Mouse (Mus musculus) adrenal gland (tissue): ENCODE data around the gene Fzd7.

Source experiments
- intact Hi-C: fragments of 180-260 bp; cut with DNase I; formaldehyde crosslinking; loops from one replicate; pipeline ENCODE4 v1.15.1; 2025

Gene Fzd7

DNA sequence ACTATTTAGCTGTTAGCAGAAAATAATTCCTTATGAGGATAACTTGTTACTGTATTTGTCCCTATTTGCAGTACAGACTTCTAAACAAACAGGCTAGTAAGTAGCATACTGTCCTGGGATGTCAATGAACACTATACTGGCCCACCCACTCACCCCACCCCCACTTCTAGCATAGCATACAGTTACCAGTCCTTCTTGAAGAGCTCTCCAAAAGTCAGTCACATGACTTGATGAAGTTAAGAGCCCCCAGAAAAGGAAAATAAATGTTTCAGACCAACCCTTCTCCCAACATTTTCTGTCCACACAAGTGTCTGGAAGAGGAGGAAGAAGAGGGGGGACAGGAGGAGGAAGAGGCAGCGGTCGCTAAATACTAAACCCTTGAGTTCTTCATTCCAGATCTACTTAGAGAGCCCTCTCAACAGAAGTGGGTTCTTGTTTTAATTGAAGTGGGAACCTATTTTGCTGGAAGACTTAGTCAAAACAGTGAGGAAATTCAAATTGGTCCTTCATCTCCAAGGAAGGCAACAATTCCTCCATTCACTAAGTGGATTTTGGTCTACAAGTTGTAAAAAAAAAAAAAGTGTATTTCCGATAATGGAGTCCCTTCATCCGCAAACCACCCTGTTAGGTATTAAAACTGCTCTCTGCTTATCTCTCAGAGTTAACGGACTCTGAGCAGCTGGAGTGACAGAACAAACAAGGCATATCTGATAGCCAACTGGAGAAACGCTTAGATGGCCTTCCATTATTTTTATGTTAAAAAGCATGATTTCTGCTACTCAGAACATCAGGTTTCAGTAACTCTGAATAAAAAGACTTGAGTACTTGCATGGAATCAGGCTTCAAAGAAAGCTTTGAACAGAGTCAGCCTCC, 15.8 kb downstream of the Fzd7 start:
- intact Hi-C loops, result no loop called here

DNA sequence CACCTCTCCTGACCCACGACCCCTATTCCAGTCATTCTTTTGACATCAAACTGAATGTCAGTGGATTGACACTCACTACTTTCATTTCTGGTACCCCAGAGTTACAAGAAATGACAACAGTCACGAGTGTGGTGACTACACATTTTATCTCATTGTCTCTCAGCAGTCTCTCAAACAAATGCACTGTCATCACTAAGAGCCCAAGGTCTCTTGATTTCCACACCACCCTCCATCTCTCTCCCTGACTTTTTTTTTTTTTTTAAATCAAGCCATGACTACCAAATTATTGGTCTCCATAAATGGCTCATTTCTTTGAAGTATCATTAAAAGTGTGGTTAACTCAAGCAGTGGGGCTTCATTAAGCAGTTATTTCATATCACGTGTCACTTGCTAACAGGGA, 17.1 kb downstream of the Fzd7 start:
- intact Hi-C loops, result no loop called here

GRCm38 (mm10) chr1:59502355-59502754, 20.1 kb downstream of the Fzd7 start:
- intact Hi-C loops, result no loop called here

DNA sequence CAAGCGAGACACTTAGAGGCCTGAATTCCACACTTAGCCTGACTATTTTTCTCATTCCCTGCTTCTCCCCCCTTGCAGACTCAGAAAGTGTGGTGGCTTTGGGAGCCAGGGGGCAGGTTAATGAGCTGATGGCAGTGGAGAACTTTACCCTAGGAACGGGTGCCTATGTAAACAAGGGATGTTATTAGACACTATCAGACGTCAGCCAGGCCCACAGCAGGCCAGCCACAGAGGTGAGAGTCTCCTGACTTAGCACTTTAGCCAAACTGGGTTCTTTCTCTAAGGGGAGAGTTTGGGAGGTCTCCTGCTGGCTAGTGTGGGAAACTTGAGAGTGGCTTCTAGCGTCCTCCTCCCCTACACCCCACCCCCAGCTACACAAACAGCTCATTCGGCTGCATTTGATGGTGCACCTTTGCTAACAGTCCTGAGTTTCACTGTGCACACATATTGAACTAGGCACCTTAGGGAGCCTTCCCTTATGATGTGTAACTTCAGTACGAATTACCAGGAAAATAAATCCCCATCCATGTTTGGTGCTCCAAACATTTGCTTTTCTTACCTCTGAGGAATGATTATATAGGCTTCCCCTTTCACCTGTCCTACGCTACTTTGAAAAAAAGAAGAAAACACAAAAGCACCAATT, 21.6 kb downstream of the Fzd7 start:
- intact Hi-C loops, result no loop called here

GRCm38 (mm10) chr1:59504302-59504700, 22.1 kb downstream of the Fzd7 start:
- intact Hi-C loops, result no loop called here

DNA sequence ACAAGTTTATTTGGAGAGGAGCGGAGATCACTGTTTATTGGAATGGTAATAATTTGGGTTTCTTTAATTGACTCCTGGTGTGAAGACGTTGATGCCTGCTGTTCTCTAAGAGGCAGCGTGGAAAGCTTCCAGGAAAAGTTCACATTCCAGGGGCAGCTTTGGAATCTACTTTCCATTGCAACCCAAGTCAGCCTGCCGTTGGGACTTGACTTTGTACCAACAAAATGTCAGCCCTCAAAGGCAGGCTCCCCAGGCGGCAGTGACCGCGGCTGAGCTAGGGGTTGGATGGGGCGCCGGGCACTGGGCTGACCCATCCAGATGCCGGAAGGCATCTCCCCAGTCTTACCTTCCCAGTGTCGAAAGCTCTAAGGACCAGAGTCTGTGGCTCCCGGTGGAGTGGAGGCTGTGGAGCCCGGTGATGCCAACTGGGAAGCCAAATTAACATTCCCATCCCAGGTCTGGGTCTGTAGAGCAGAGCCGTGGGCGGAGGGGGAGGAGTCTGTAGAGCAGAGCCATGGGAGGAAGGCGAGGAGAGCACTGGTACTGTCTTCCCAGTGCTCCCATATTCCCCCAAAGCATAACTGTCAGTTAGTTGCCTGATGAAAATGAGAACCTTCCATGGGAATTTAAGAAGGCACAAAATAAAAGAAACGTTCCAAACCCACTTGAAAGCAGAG, 26.4 kb downstream of the Fzd7 start:
- intact Hi-C loops, result no loop called here

DNA sequence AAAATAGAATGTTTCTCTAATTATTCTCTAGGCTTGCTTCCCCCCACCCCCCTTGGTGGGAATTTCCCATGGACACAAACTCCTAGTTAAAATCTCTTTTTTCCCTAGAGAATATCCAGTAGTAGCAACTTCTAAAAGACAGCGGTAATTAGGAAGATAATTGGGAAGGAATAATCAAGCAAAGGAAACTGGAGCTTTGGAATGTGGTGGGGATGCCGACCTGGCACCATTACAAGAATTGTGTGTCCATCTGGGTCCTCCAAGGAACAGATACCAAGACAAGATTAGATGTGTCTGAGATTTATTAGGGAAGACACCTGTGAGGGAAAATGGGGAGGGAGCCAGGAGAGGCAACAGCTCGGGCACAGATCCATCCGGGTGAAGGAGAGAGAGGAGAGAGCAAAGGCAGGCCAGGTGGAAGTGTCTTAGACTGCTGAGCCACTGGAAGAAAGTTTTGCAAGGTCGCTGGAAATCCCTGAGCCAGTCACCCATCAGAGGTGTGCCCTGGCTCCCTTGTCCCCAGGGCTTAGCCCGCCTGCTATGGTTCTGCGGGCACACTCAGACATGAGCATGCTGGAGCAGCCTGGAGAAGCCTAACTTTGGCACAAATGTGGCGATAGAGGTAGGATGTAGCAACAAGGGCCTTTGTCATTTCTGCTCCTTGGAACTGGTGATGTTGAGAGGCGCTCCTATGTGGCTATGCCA, 29.5 kb downstream of the Fzd7 start:
- intact Hi-C loops, result no loop called here

DNA sequence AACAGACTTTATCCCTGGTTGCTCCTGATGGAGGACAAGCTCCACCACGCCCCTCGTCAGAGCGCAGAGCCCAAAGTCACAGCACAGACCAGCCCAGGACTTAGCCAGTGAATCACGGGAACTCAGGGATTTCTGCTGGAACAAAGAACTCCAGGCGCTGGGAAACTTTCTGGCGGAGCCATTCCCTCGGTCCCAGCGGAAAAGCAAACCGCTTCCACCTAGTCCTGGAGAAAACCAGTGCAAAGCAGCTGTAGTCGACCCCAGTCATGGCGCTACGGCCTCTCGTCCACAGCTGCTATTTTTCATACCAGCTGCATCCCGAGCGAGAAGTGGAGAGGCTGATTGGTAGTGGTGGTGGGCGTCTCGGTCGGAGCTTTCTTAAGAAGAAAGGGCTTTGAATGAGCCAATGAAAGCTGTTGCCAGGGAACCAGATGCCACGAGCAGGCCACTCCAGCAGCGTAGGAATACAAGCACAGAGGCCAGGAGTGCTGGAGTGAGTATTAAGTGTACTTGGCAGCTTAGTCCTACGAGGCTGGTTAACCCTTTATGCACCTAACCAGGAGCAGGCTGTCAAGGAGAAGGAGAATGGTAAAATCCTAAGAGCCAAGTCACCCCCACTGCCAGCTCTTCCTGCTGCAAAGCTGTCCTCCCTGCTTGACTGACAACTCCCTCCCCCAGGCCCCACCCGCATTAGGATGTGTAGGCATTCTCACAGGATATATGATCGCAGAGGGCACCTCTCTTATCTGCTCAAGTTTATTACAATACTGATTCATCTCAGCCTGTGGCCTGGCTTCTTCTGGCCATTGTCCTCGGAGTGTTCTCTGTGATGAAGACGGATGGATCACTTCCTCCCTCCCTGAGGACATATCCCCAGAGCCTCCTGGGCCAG, 34.0 kb downstream of the Fzd7 start, which contains the start of gene Gm973:
Gm973 (plus strand) TSS at position 239 of the 892 bp plus-strand sequence.
- intact Hi-C loops, result no loop called here

GRCm38 (mm10) chr1:59520226-59520837, 38.1 kb downstream of the Fzd7 start:
- intact Hi-C loops, result no loop called here

DNA sequence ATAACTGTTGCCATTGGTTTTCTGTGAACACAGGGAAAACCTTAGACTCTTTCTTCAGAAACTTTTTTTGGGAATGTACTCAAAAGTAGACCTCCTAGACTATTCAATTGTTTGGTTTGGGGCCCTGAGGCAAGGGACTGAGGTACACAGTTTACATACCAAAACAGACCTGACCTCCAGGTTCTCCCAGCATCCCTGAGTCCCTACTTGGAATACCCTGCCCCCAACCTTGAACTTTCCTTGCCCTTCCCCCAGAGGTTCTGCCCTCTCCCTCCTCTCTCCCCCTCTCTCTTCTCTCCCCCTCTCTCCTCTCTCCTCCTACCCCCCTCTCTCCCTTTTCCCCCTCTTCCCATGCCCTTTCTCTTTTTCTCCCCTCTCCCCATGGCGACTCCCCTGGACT, 40.2 kb downstream of the Fzd7 start:
- intact Hi-C loops, result no loop called here

- intact Hi-C loops, result no loop called here
Measured at GRCm38 (mm10) chr1:59523378-59523958, 41.2 kb downstream of the Fzd7 start.

GRCm38 (mm10) chr1:59524071-59524470, 41.8 kb downstream of the Fzd7 start:
- intact Hi-C loops, result no loop called here

GRCm38 (mm10) chr1:59524759-59525158, 42.5 kb downstream of the Fzd7 start:
- intact Hi-C loops, result no loop called here

DNA sequence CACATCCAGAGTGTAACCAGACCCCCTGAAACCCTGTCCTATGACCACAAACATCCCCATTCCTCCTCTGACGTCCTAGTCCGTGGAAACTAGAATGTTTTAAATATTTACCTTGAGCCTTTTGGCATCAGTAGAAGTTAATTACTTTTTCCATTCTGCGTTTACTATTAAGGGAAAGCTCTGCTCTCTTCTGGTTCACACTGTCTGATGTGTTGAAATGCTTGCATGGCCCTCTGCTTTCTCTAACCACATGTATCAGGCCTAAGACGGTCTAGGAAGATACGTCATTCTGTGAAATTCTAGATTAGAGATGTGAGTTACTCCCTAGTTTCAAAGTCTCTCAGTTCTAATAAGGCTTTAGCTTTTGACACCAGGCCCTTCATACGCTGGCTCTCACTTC, 45.0 kb downstream of the Fzd7 start:
- intact Hi-C loops, result no loop called here

DNA sequence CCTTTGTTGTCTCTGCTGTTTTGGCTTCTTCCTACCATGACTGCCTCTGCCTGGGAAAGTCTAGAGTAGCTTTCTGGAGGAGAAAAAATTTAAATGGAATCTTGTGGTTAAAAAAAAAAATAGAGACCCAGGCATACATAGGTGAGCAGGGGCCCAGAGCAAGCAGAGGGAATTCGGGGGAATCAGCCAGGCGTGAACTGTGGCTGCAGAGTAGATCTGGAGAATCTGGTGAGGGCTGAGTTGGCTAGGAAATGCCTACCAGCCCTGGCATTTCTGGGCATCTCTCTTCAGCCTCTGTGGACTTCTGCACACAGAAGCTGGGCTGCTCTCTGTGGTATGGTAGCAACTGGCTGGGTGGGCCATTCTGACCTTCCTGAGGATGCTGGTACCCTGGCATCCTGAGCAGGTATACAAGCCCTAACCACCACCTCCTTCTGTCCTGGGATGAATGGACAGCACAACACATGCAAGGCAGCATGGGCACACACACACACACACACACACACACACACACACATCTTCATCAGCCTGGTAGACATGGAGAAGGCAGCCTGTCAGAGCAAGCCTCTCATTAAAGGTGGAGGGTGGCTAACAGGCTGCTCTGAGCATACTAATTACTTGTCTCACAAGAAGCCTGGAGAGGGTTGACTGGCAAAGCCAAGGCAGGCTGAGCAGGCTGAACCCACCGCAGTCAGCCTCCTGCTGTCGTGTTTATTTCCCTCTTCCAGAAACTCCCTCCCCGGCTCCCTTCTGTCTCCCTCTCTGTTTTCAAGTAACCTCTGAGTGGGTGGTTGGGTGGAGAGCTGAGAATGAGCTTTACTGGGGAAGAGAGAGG, 53.0 kb downstream of the Fzd7 start:
- intact Hi-C loops, result no loop called here
